Mouse (Mus musculus): ENCODE results near the gene Rffl. TPM values are rescaled to one million over a fixed set of nuclear protein-coding genes. Genes with fewer than 3 reads are reported as not detected.

The Rffl gene
- polyA plus RNA-seq, 2 experiments, result 8.3 to 11.3 TPM

DNA sequence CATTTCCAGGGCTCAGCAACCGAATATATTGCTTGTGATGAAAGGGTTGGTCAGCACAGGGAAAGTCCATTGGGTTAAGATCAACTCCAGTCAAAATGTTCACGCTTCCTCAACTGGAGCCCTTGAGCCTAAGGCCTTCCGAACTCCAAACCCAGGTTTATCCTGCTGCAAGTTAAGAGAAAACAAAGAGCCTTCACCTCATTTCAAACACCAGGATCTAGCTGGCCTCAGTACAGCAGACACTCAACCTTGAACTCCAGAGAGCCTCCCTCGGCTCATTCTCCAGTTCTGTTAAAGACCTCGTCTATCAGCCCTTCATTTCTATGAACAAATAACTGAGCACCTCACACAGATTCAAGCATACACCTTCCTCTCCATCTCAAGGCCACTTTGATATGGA, 90.9 kb downstream of the Rffl start:
- ATAC-seq (ENCODE audit: low FRiP score, low read depth) (no peak), DNase-seq (ENCODE audit: low spot score) (no peak)
- Histone ChIP-seq H3K36me3 (ENCODE audit: control insufficient read depth, insufficient read depth, low read length) (peaks cover 14% of the 10 kb centered on the region), H3K27me3 (ENCODE audit: control insufficient read depth, insufficient read depth, low read length) (no peaks in the 10 kb centered on the region), H3K9ac (ENCODE audit: low read depth, low read length, severe bottlenecking) (peak overlapping the region; percentile 94), H3K9me3 (ENCODE audit: control insufficient read depth, low read length) (no peaks in the 10 kb centered on the region), H3K27ac (replicated peaks; ENCODE audit: low read depth, low read length) (no peak overlapping the region), H3K4me3 (replicated peaks; ENCODE audit: low read length) (peak overlapping the region; percentile 84), H3K4me2 (replicated peaks; ENCODE audit: low read depth, low read length, severe bottlenecking) (peak overlapping the region; percentile 65), H3K4me1 (ENCODE audit: control insufficient read depth, insufficient read depth, low read length) (peaks cover 12% of the 10 kb centered on the region)
- TF ChIP-seq POLR2A (IDR thresholded peaks at IDR 0.05; ENCODE audit: borderline replicate concordance, extremely low read depth, insufficient read depth, insufficient read length), result no peak
- WGBS, result 55% methylated on average over 5 of the region's 5 CpGs

DNA sequence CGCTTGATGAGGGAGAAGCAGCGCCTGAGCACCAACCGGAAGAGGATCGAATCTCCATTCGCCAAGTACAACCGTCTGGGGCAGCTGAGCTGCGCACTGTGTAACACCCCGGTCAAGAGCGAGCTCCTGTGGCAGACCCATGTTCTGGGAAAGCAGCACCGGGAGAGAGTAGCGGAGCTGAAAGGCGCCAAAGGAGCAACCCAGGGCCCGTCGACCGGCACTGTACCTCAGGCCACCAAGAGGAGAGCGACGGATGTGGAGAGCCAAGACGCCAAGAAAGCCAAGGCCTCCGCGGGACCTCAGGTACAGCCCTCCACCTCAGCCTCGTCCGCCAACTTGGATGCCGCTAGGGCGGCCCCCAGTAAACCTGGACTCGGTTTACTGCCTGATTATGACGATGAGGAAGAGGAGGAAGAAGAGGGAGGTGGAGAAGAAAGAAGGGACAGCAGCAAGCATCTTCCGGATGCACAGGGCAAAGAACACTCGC, 106.5 kb downstream of the Rffl start:
- no peaks in the 10 kb centered on the region for H3K9me3 ChIP-seq (ENCODE audit: control insufficient read depth, low read length)
- under 1% methylated on average over 28 of the region's 28 CpGs for WGBS
- H3K4me3 ChIP-seq (replicated peaks; ENCODE audit: low read length), result peak overlapping the region; percentile 95
- H3K36me3 ChIP-seq (ENCODE audit: control insufficient read depth, insufficient read depth, low read length), result peaks cover 16% of the 10 kb centered on the region
- peak overlapping the region; percentile 94 for H3K4me2 ChIP-seq (replicated peaks; ENCODE audit: low read depth, low read length, severe bottlenecking)
- DNase-seq (ENCODE audit: low spot score), result no peak
- TF ChIP-seq POLR2A (IDR thresholded peaks at IDR 0.05; ENCODE audit: borderline replicate concordance, extremely low read depth, insufficient read depth, insufficient read length), result no peak
- peaks cover 18% of the 10 kb centered on the region for H3K4me1 ChIP-seq (ENCODE audit: control insufficient read depth, insufficient read depth, low read length)
- peak; percentile 58; the same call in 1 of the 2 replicates for ATAC-seq (ENCODE audit: low FRiP score, low read depth)
- H3K27ac ChIP-seq (replicated peaks; ENCODE audit: low read depth, low read length), result peak overlapping the region; percentile 93
- no peaks in the 10 kb centered on the region for H3K27me3 ChIP-seq (ENCODE audit: control insufficient read depth, insufficient read depth, low read length)
- H3K9ac ChIP-seq (ENCODE audit: low read depth, low read length, severe bottlenecking), result peak overlapping the region; percentile 87

DNA sequence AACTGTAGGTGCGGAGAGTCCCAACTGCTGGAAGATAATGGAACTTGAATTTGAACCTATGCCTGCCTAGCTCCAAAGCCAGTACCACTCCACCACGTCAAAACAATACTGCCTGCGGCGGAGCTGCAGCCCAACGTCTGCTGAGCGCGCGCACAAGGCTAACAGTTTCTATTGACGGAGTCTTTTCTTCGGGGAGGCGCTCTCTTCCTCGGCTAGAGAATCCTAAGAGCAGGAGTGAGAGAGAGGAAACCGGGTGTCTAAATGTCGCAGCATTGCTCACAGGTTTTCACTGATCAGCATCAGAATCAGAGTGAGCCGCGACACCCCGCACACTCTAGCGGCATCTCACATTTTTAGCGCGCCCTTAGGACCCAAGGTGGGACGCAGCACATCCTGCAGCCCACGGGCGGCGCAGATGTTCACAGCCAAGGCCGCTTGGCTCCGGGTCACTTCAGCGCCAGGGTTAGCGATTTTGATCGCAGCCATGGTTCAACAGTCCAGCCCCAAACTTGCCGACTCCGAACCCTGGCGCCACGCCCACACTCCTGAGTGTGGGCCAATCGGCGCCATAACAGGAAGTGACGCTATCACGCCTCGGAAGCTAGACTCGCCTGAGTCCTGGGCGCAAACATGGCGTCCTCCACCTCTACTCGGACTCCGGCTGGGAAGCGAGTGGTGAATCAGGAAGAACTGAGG, 107.1 kb downstream of the Rffl start, which contains the start of the genes Cct6b and Zfp830:
Gene Cct6b, minus strand, starts transcription at position 580 of the 696 bp plus-strand sequence.
Gene Zfp830, plus strand, starts transcription at position 604 of the 696 bp plus-strand sequence.
- H3K36me3 ChIP-seq (ENCODE audit: control insufficient read depth, insufficient read depth, low read length), result peaks cover 15% of the 10 kb centered on the region
- peak within 1 kb of the TSS; percentile 95 for H3K4me3 ChIP-seq (replicated peaks; ENCODE audit: low read length)
- TF ChIP-seq POLR2A (IDR thresholded peaks at IDR 0.05; ENCODE audit: borderline replicate concordance, extremely low read depth, insufficient read depth, insufficient read length), result peak; percentile 47; the same call in 1 of the 2 replicates
- DNase-seq (ENCODE audit: low spot score) (peak; percentile 95), ATAC-seq (ENCODE audit: low FRiP score, low read depth) (peak; percentile 99)
- peak within 1 kb of the TSS; percentile 93 for H3K27ac ChIP-seq (replicated peaks; ENCODE audit: low read depth, low read length)
- WGBS, result under 1% methylated on average over 44 of the region's 44 CpGs
- peak within 1 kb of the TSS; percentile 87 for H3K9ac ChIP-seq (ENCODE audit: low read depth, low read length, severe bottlenecking)
- no peaks in the 10 kb centered on the region for H3K27me3 ChIP-seq (ENCODE audit: control insufficient read depth, insufficient read depth, low read length)
- peaks cover 18% of the 10 kb centered on the region for H3K4me1 ChIP-seq (ENCODE audit: control insufficient read depth, insufficient read depth, low read length)
- no peaks in the 10 kb centered on the region for H3K9me3 ChIP-seq (ENCODE audit: control insufficient read depth, low read length)
- peak within 1 kb of the TSS; percentile 94 for H3K4me2 ChIP-seq (replicated peaks; ENCODE audit: low read depth, low read length, severe bottlenecking)

DNA sequence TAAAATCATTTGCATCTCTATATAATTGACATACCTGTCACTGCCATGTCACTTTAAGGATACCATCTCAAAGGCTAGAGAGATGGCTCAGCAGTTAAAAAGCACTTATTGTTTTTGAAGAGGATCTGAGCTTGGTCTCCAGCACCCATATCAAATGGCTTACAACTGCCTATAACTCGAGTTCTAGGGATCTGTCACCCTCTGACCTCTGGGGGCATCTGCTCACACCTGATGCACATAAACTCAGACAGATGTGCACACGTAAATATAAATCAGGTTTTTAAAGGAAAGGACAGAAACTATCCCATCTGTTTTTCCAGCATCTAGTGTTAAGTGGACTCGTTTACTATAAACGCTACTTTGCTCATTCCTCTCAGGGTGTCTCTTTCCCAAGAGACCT, 107.7 kb downstream of the Rffl start:
- peaks cover 12% of the 10 kb centered on the region; the same call in 1 of the 2 replicates for H3K36me3 ChIP-seq (ENCODE audit: control insufficient read depth, insufficient read depth, low read length)
- H3K4me1 ChIP-seq (ENCODE audit: control insufficient read depth, insufficient read depth, low read length), result peaks cover 18% of the 10 kb centered on the region
- peak overlapping the region; percentile 87; the same call in 1 of the 2 replicates for H3K9ac ChIP-seq (ENCODE audit: low read depth, low read length, severe bottlenecking)
- WGBS, result 3% methylated on average over 4 of the region's 4 CpGs
- peak overlapping the region; percentile 95 for H3K4me3 ChIP-seq (replicated peaks; ENCODE audit: low read length)
- ATAC-seq (ENCODE audit: low FRiP score, low read depth) (no peak), DNase-seq (ENCODE audit: low spot score) (no peak)
- TF ChIP-seq POLR2A (IDR thresholded peaks at IDR 0.05; ENCODE audit: borderline replicate concordance, extremely low read depth, insufficient read depth, insufficient read length), result no peak
- H3K9me3 ChIP-seq (ENCODE audit: control insufficient read depth, low read length), result no peaks in the 10 kb centered on the region
- H3K4me2 ChIP-seq (replicated peaks; ENCODE audit: low read depth, low read length, severe bottlenecking), result peak overlapping the region; percentile 94
- H3K27me3 ChIP-seq (ENCODE audit: control insufficient read depth, insufficient read depth, low read length), result no peaks in the 10 kb centered on the region
- H3K27ac ChIP-seq (replicated peaks; ENCODE audit: low read depth, low read length), result peak overlapping the region; percentile 93

DNA sequence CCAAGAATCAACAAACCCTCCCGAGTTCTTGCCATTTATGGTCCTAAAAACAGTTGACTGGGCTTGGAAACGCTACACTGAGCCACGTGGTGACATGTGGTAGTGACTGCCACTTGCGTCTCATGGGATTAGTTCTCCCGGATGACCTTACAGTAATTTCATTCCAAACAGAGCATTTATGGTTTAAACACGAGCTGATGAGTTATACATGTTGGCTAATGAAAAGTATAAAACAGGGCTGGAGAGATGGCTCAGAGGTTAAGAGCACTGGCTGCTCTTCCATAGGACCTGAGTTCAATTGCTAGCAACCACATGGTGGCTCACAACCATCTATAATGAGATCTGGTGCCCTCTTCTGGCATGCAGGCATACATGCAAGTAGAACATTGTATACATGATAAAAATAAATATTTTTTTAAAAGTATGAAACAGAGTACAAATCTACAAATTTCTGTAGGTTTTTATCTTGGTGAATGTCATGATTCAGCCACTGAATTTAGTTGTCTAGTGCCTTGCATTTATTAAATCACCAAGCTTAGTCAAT, 108.7 kb downstream of the Rffl start:
- Histone ChIP-seq H3K27me3 (ENCODE audit: control insufficient read depth, insufficient read depth, low read length) (no peaks in the 10 kb centered on the region), H3K9me3 (ENCODE audit: control insufficient read depth, low read length) (no peaks in the 10 kb centered on the region), H3K27ac (replicated peaks; ENCODE audit: low read depth, low read length) (no peak overlapping the region), H3K4me1 (ENCODE audit: control insufficient read depth, insufficient read depth, low read length) (peaks cover 18% of the 10 kb centered on the region), H3K9ac (ENCODE audit: low read depth, low read length, severe bottlenecking) (no peak overlapping the region), H3K4me3 (replicated peaks; ENCODE audit: low read length) (no peak overlapping the region), H3K4me2 (replicated peaks; ENCODE audit: low read depth, low read length, severe bottlenecking) (no peak overlapping the region), H3K36me3 (ENCODE audit: control insufficient read depth, insufficient read depth, low read length) (peaks cover 12% of the 10 kb centered on the region; the same call in 1 of the 2 replicates)
- no peak for ATAC-seq (ENCODE audit: low FRiP score, low read depth)
- 80% methylated on average over 6 of the region's 6 CpGs for WGBS
- no peak for DNase-seq (ENCODE audit: low spot score)
- TF ChIP-seq POLR2A (IDR thresholded peaks at IDR 0.05; ENCODE audit: borderline replicate concordance, extremely low read depth, insufficient read depth, insufficient read length), result no peak
